Mouse (Mus musculus): ENCODE results near the gene Wasl. TPM values are rescaled to one million over a fixed set of nuclear protein-coding genes. Genes with fewer than 3 reads are reported as not detected.

Wasl gene
- polyA plus RNA-seq, 1 experiment, result 10.8 TPM

DNA sequence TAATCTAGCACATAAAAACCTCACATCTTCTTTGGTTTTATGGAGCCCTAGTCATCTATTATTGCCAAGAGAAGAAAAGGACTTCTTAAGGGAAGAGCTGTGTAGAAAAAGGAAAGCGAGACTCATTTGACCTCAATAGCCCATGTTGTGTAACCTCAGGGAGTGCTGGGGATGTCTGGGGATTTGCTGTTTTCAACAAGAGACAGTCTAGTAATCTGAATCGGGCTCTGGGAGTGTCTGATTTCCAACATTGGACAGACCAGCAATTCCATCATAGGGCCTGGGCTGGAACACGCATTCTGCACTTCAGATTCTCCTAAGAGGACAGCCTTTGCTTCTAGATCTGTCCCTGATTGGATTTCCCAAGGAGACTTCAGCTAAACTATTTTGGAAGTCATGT lies 81.4 kb downstream of the Wasl start:
- Histone ChIP-seq H3K27me3 (ENCODE audit: control insufficient read depth, insufficient read depth, insufficient read length) (no peaks in the 10 kb centered on the region), H3ac (ENCODE audit: control insufficient read depth, insufficient read length) (no peak overlapping the region), H3K36me3 (ENCODE audit: control insufficient read depth, insufficient read depth) (no peaks in the 10 kb centered on the region), H3K4me3 (no peak overlapping the region), H3K79me2 (ENCODE audit: control insufficient read depth, insufficient read depth) (no peaks in the 10 kb centered on the region), H3K4me2 (ENCODE audit: low read depth) (no peak overlapping the region)
- no peak for TF ChIP-seq CEBPB (IDR thresholded peaks at IDR 0.05; ENCODE audit: insufficient read depth, poor library complexity, severe bottlenecking)
- no peak for TF ChIP-seq POLR2A (IDR thresholded peaks at IDR 0.05; ENCODE audit: insufficient read length, low read depth)
- TF ChIP-seq MYOD1 (IDR thresholded peaks at IDR 0.05; ENCODE audit: control insufficient read depth in 1 of 3, insufficient read length in 2 of 3, low read depth in 2 of 3), result no peak
- no peak for TF ChIP-seq MAX (IDR thresholded peaks at IDR 0.05; ENCODE audit: low read depth)

GRCm38 (mm10) chr6:24573319-24573718 lies 91.5 kb downstream of the Wasl start:
- no peak overlapping the region for H3ac ChIP-seq (ENCODE audit: control insufficient read depth, insufficient read length)
- H3K36me3 ChIP-seq (ENCODE audit: control insufficient read depth, insufficient read depth), result no peaks in the 10 kb centered on the region
- H3K79me2 ChIP-seq (ENCODE audit: control insufficient read depth, insufficient read depth), result no peaks in the 10 kb centered on the region
- TF ChIP-seq E2F4 (IDR thresholded peaks at IDR 0.05; ENCODE audit: insufficient read depth), result no peak
- no peak for TF ChIP-seq POLR2AphosphoS2 (IDR thresholded peaks at IDR 0.05; ENCODE audit: insufficient read length, low read depth)
- peak in 1 of 3 experiments; percentile 16 for TF ChIP-seq MYOG (IDR thresholded peaks at IDR 0.05; ENCODE audit: control insufficient read depth in 1 of 3, insufficient read depth in 1 of 3, insufficient read length in 2 of 3, low read depth in 2 of 3)
- no peaks in the 10 kb centered on the region for H3K27me3 ChIP-seq (ENCODE audit: control insufficient read depth, insufficient read depth, insufficient read length)
- no peak overlapping the region for H3K4me3 ChIP-seq
- no peak overlapping the region for H3K4me2 ChIP-seq (ENCODE audit: low read depth)

DNA sequence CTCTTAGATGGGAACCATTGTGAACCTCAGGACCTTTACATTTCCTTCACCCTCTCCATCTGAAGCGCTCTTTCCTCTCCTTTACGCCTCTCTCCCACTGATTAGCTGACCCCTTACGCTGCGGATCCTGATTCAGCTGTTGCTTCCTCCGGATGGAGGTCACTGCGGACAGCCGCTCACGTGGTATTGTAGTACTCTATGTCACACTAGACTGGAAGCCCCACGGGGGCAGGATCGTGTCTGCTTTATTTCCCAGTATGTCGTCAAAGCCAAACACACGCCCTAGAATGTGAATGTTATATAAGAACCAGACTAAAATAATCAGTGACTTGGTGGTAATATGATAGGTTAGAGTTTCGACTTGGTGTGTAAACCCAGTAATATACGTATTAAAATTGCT lies 92.4 kb downstream of the Wasl start:
- H3K4me3 ChIP-seq, result no peak overlapping the region
- no peaks in the 10 kb centered on the region for H3K79me2 ChIP-seq (ENCODE audit: control insufficient read depth, insufficient read depth)
- no peaks in the 10 kb centered on the region for H3K36me3 ChIP-seq (ENCODE audit: control insufficient read depth, insufficient read depth)
- no peak for TF ChIP-seq USF1 (IDR thresholded peaks at IDR 0.05; ENCODE audit: low read depth)
- no peaks in the 10 kb centered on the region for H3K27me3 ChIP-seq (ENCODE audit: control insufficient read depth, insufficient read depth, insufficient read length)
- no peak overlapping the region for H3ac ChIP-seq (ENCODE audit: control insufficient read depth, insufficient read length)
- H3K4me2 ChIP-seq (ENCODE audit: low read depth), result no peak overlapping the region

GRCm38 (mm10) chr6:24571126-24571525 lies 93.7 kb downstream of the Wasl start:
- Histone ChIP-seq H3K36me3 (ENCODE audit: control insufficient read depth, insufficient read depth) (no peaks in the 10 kb centered on the region), H3K4me3 (no peak overlapping the region), H3K4me2 (ENCODE audit: low read depth) (no peak overlapping the region), H3K79me2 (ENCODE audit: control insufficient read depth, insufficient read depth) (no peaks in the 10 kb centered on the region), H3ac (ENCODE audit: control insufficient read depth, insufficient read length) (no peak overlapping the region), H3K27me3 (ENCODE audit: control insufficient read depth, insufficient read depth, insufficient read length) (no peaks in the 10 kb centered on the region)
- TF ChIP-seq E2F4 (IDR thresholded peaks at IDR 0.05; ENCODE audit: insufficient read depth) (no peak), MYOG (IDR thresholded peaks at IDR 0.05; ENCODE audit: control insufficient read depth in 1 of 3, insufficient read depth in 1 of 3, insufficient read length in 2 of 3, low read depth in 2 of 3) (no peak), CEBPB (IDR thresholded peaks at IDR 0.05; ENCODE audit: insufficient read depth, poor library complexity, severe bottlenecking) (no peak), MAX (IDR thresholded peaks at IDR 0.05; ENCODE audit: low read depth) (no peak), SRF (IDR thresholded peaks at IDR 0.05; ENCODE audit: control insufficient read depth, insufficient read length, low read depth) (no peak), TCF3 (IDR thresholded peaks at IDR 0.05; ENCODE audit: insufficient read length, low read depth) (no peak)

GRCm38 (mm10) chr6:24570278-24570677 lies 94.5 kb downstream of the Wasl start:
- Histone ChIP-seq H3K36me3 (ENCODE audit: control insufficient read depth, insufficient read depth) (no peaks in the 10 kb centered on the region), H3ac (ENCODE audit: control insufficient read depth, insufficient read length) (no peak overlapping the region), H3K79me2 (ENCODE audit: control insufficient read depth, insufficient read depth) (no peaks in the 10 kb centered on the region), H3K4me3 (no peak overlapping the region), H3K4me2 (ENCODE audit: low read depth) (no peak overlapping the region), H3K27me3 (ENCODE audit: control insufficient read depth, insufficient read depth, insufficient read length) (no peaks in the 10 kb centered on the region)
- TF ChIP-seq POLR2A (IDR thresholded peaks at IDR 0.05; ENCODE audit: insufficient read length, low read depth) (no peak), SRF (IDR thresholded peaks at IDR 0.05; ENCODE audit: control insufficient read depth, insufficient read length, low read depth) (no peak), MAX (IDR thresholded peaks at IDR 0.05; ENCODE audit: low read depth) (no peak), TCF12 (IDR thresholded peaks at IDR 0.05; ENCODE audit: insufficient read depth, poor library complexity, severe bottlenecking) (no peak), POLR2AphosphoS2 (IDR thresholded peaks at IDR 0.05; ENCODE audit: insufficient read length, low read depth) (no peak), E2F4 (IDR thresholded peaks at IDR 0.05; ENCODE audit: insufficient read depth) (no peak), MYOD1 (IDR thresholded peaks at IDR 0.05; ENCODE audit: control insufficient read depth in 1 of 3, insufficient read length in 2 of 3, low read depth in 2 of 3) (no peak), USF1 (IDR thresholded peaks at IDR 0.05; ENCODE audit: low read depth) (no peak), MYOG (IDR thresholded peaks at IDR 0.05; ENCODE audit: control insufficient read depth in 1 of 3, insufficient read depth in 1 of 3, insufficient read length in 2 of 3, low read depth in 2 of 3) (no peak)

- H3K79me2 ChIP-seq (ENCODE audit: control insufficient read depth, insufficient read depth), result no peaks in the 10 kb centered on the region
- no peaks in the 10 kb centered on the region for H3K27me3 ChIP-seq (ENCODE audit: control insufficient read depth, insufficient read depth, insufficient read length)
- no peak overlapping the region for H3ac ChIP-seq (ENCODE audit: control insufficient read depth, insufficient read length)
- no peak overlapping the region for H3K4me2 ChIP-seq (ENCODE audit: low read depth)
- H3K4me3 ChIP-seq, result no peak overlapping the region
- H3K36me3 ChIP-seq (ENCODE audit: control insufficient read depth, insufficient read depth), result no peaks in the 10 kb centered on the region
- TF ChIP-seq POLR2A (IDR thresholded peaks at IDR 0.05; ENCODE audit: insufficient read length, low read depth), result no peak
- no peak for TF ChIP-seq POLR2AphosphoS2 (IDR thresholded peaks at IDR 0.05; ENCODE audit: insufficient read length, low read depth)
- TF ChIP-seq MYOG (IDR thresholded peaks at IDR 0.05; ENCODE audit: control insufficient read depth in 1 of 3, insufficient read depth in 1 of 3, insufficient read length in 2 of 3, low read depth in 2 of 3), result no peak
- no peak for TF ChIP-seq MAX (IDR thresholded peaks at IDR 0.05; ENCODE audit: low read depth)
- TF ChIP-seq USF1 (IDR thresholded peaks at IDR 0.05; ENCODE audit: low read depth), result no peak
- no peak for TF ChIP-seq REST (IDR thresholded peaks at IDR 0.05; ENCODE audit: insufficient read depth, insufficient read length)
- TF ChIP-seq MYOD1 (IDR thresholded peaks at IDR 0.05; ENCODE audit: control insufficient read depth in 1 of 3, insufficient read length in 2 of 3, low read depth in 2 of 3), result no peak
- TF ChIP-seq SRF (IDR thresholded peaks at IDR 0.05; ENCODE audit: control insufficient read depth, insufficient read length, low read depth), result no peak
- no peak for TF ChIP-seq TCF12 (IDR thresholded peaks at IDR 0.05; ENCODE audit: insufficient read depth, poor library complexity, severe bottlenecking)
- no peak for TF ChIP-seq E2F4 (IDR thresholded peaks at IDR 0.05; ENCODE audit: insufficient read depth)
- TF ChIP-seq CEBPB (IDR thresholded peaks at IDR 0.05; ENCODE audit: insufficient read depth, poor library complexity, severe bottlenecking), result no peak
- TF ChIP-seq TCF3 (IDR thresholded peaks at IDR 0.05; ENCODE audit: insufficient read length, low read depth), result no peak
These were observed 95.1 kb downstream of the Wasl start for GRCm38 (mm10) chr6:24569711-24570110.
